Mouse (Mus musculus) olfactory bulb, adult 2 months (tissue): ENCODE data around the gene Rpl29. TPM values are rescaled to one million over a fixed set of nuclear protein-coding genes. Genes with fewer than 3 reads are reported as not detected.

Experiments used
- H3K27ac ChIP-seq: fragments of 200-500 bp; 2 replicates; pipeline ENCODE4 v1.5.1; 2012; ENCODE audit warnings: low read depth, low read length; ENCODE audit not compliant: insufficient read depth
- H3K4me1 ChIP-seq: fragments of 200-500 bp; 2 replicates; pipeline ENCODE4 v1.6.1; 2012; ENCODE audit warnings: low read length; ENCODE audit not compliant: control insufficient read depth, insufficient read depth
- H3K4me3 ChIP-seq: fragments of 200-500 bp; 2 replicates; pipeline ENCODE4 v1.5.1; 2012; ENCODE audit warnings: mild to moderate bottlenecking, low read depth, low read length, moderate library complexity; ENCODE audit not compliant: insufficient read depth
- CTCF ChIP-seq: fragments of 200-500 bp; IDR thresholded peaks from 2 replicates; pipeline ENCODE4 v1.5.1; 2012; ENCODE audit warnings: low read depth, mild to moderate bottlenecking, low read length, moderate library complexity; ENCODE audit not compliant: insufficient read depth
- POLR2A ChIP-seq: fragments of 200-500 bp; IDR thresholded peaks from 2 replicates; pipeline ENCODE4 v1.6.1; 2012; ENCODE audit warnings: mild to moderate bottlenecking, low read depth, low read length, moderate library complexity; ENCODE audit not compliant: insufficient read depth
- WGBS: fragments of 180-500 bp; shearing (Covaris S2); methylation state at CpG from one replicate; pipeline ENCODE4 v1.1.7; 2018; 5-methylcytosine and 5-hydroxymethylcytosine counted together
- polyA plus RNA-seq: library from polyadenylated mRNA; stranded (reverse); fragments of >200 nt; gene quantifications from 2 replicates; pipeline ENCODE4 v1.2.4, GENCODE M21; 2012; ENCODE audit warnings: low replicate concordance; ENCODE audit not compliant: missing spikeins, insufficient read depth, insufficient read length

Rpl29 gene
- polyA plus RNA-seq, 1 experiment: not detected

GRCm38 (mm10) chr9:106399808-106400207 is 29.4 kb upstream of the Rpl29 start:
- TF ChIP-seq POLR2A (no peak), CTCF (no peak)
- Histone ChIP-seq H3K27ac (no peak overlapping the region), H3K4me3 (no peak overlapping the region), H3K4me1 (peaks cover 35% of the 10 kb centered on the region)
- 96% methylated on average over 3 of the region's 3 CpGs for WGBS

- TF ChIP-seq POLR2A (no peak), CTCF (no peak)
- peak overlapping the region; percentile 32 for H3K27ac ChIP-seq
- WGBS: 85% methylated on average over 5 of the region's 5 CpGs
- H3K4me1 ChIP-seq: peaks cover 48% of the 10 kb centered on the region
- no peak overlapping the region for H3K4me3 ChIP-seq
These were observed 27.1 kb upstream of the Rpl29 start for GRCm38 (mm10) chr9:106402149-106402548.

- 51% methylated on average over 16 of the region's 16 CpGs for WGBS
- TF ChIP-seq CTCF (no peak), POLR2A (no peak)
- Histone ChIP-seq H3K4me1 (peaks cover 50% of the 10 kb centered on the region), H3K4me3 (no peak overlapping the region), H3K27ac (peak overlapping the region; percentile 71)
These were observed 26.5 kb upstream of the Rpl29 start for GRCm38 (mm10) chr9:106402607-106403375.

GRCm38 (mm10) chr9:106405275-106405674 is 24.0 kb upstream of the Rpl29 start:
- H3K4me1 ChIP-seq: peaks cover 50% of the 10 kb centered on the region
- H3K27ac ChIP-seq: no peak overlapping the region
- no peak overlapping the region for H3K4me3 ChIP-seq
- TF ChIP-seq CTCF: no peak
- TF ChIP-seq POLR2A: no peak
- WGBS: 62% methylated on average over 6 of the region's 6 CpGs

- H3K27ac ChIP-seq: peak overlapping the region; percentile 64
- H3K4me1 ChIP-seq: peaks cover 46% of the 10 kb centered on the region
- TF ChIP-seq POLR2A: no peak
- no peak for TF ChIP-seq CTCF
- H3K4me3 ChIP-seq: no peak overlapping the region
- 42% methylated on average over 8 of the region's 8 CpGs for WGBS
These were observed 22.7 kb upstream of the Rpl29 start for GRCm38 (mm10) chr9:106406443-106407078.

- 100% methylated on average over 4 of the region's 4 CpGs for WGBS
- TF ChIP-seq CTCF: no peak
- TF ChIP-seq POLR2A: no peak
- Histone ChIP-seq H3K4me1 (peaks cover 27% of the 10 kb centered on the region), H3K4me3 (no peak overlapping the region), H3K27ac (no peak overlapping the region)
These were observed 20.2 kb upstream of the Rpl29 start for GRCm38 (mm10) chr9:106409096-106409495.

GRCm38 (mm10) chr9:106410086-106410650 is 19.1 kb upstream of the Rpl29 start:
- H3K4me3 ChIP-seq: no peak overlapping the region
- no peak overlapping the region for H3K27ac ChIP-seq
- peaks cover 27% of the 10 kb centered on the region for H3K4me1 ChIP-seq
- TF ChIP-seq POLR2A (no peak), CTCF (no peak)
- WGBS: 84% methylated on average over 2 of the region's 2 CpGs

- H3K27ac ChIP-seq: no peak overlapping the region
- TF ChIP-seq CTCF (no peak), POLR2A (no peak)
- no peak overlapping the region for H3K4me3 ChIP-seq
- H3K4me1 ChIP-seq: peaks cover 21% of the 10 kb centered on the region
- WGBS: 63% methylated on average over 9 of the region's 9 CpGs
These were observed 18.1 kb upstream of the Rpl29 start for GRCm38 (mm10) chr9:106411091-106411594.

- H3K4me1 ChIP-seq: peaks cover 17% of the 10 kb centered on the region
- H3K4me3 ChIP-seq: no peak overlapping the region
- 86% methylated on average over 6 of the region's 6 CpGs for WGBS
- no peak overlapping the region for H3K27ac ChIP-seq
- TF ChIP-seq CTCF: no peak
- TF ChIP-seq POLR2A: no peak
These were observed 17.5 kb upstream of the Rpl29 start for GRCm38 (mm10) chr9:106411729-106412128.
